Mouse (Mus musculus) midbrain, embryonic 15.5 days (tissue): Measurements from ENCODE around the gene Defb39. TPM values are rescaled to one million over a fixed set of nuclear protein-coding genes. Genes with fewer than 3 reads are reported as not detected.

Experiments
- ATAC-seq: fragments of 200-750 bp; cut with Nextera tagmentation; replicated peaks from 2 replicates; pipeline ENCODE4 v1.8.0; 2017; ENCODE audit warnings: moderate TSS enrichment
- H3K27ac ChIP-seq: fragments of 300-500 bp; sonication (generic); 2 replicates; pipeline ENCODE4 v1.5.1; 2015; ENCODE audit warnings: mild to moderate bottlenecking, inconsistent platforms
- H3K27me3 ChIP-seq: fragments of 300-500 bp; sonication (generic); replicated peaks from 2 replicates; pipeline ENCODE4 v1.6.1; 2015; ENCODE audit warnings: inconsistent platforms
- H3K36me3 ChIP-seq: fragments of 300-500 bp; sonication (generic); replicated peaks from 2 replicates; pipeline ENCODE4 v1.6.1; 2015; ENCODE audit warnings: inconsistent platforms
- H3K4me1 ChIP-seq: fragments of 300-500 bp; sonication (generic); 2 replicates; pipeline ENCODE4 v1.6.1; 2015; ENCODE audit warnings: inconsistent platforms
- H3K4me2 ChIP-seq: fragments of 300-500 bp; sonication (generic); 2 replicates; pipeline ENCODE4 v1.6.1; 2015; ENCODE audit warnings: inconsistent platforms, mild to moderate bottlenecking, moderate library complexity
- H3K4me3 ChIP-seq: fragments of 300-500 bp; sonication (generic); 2 replicates; pipeline ENCODE4 v1.5.1; 2015; ENCODE audit warnings: mild to moderate bottlenecking, inconsistent platforms
- H3K9ac ChIP-seq: fragments of 300-500 bp; sonication (generic); 2 replicates; pipeline ENCODE4 v1.6.1; 2015; ENCODE audit warnings: mild to moderate bottlenecking, inconsistent platforms
- H3K9me3 ChIP-seq: fragments of 300-500 bp; sonication (generic); 2 replicates; pipeline ENCODE4 v1.6.1; 2016; ENCODE audit warnings: inconsistent platforms
- WGBS: fragments of 180-500 bp; shearing (Covaris S2); methylation state at CpG from one replicate; pipeline ENCODE4 v1.1.7; 2015; ENCODE audit warnings: mixed read lengths; 5-methylcytosine and 5-hydroxymethylcytosine counted together
- polyA plus RNA-seq: library from polyadenylated mRNA; unstranded; fragments of >200 nt; fragmentation: Nextera tagmentation; extraction: Ambion mirVana; gene quantifications from 2 replicates; pipeline ENCODE4 v1.2.1, GENCODE M21; 2015

The Defb39 gene
- polyA plus RNA-seq = not detected in 2 replicates

DNA sequence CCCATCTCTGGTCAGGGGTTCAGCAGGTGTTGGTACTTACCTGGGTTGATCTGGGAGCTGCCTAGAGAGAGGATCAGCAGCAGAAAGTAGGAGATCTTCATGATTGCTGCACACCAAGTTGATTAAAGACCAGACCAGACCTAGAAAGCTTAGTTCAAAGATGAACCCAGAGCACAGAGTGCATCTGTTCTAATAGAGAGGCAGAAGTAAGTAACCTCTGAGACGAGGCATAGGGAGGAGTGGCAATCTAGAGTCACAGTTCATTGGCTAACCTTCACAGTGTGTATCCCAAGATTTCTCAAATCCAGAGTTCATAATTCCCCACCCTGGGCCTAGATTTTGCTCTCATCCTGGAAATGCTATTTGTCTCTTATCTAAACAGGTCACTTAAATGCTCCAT lies at the start of gene Defb39:
Gene Defb39, minus strand, starts transcription at position 101 of the 400 bp plus-strand sequence.
- 74% methylated on average over 1 of the region's 1 CpGs for WGBS
- H3K4me1 ChIP-seq = no peaks in the 10 kb centered on the region
- no peak within 1 kb of the TSS for H3K9ac ChIP-seq
- H3K27me3 ChIP-seq = no peaks in the 10 kb centered on the region
- no peak within 1 kb of the TSS for H3K4me3 ChIP-seq
- H3K27ac ChIP-seq = no peak within 1 kb of the TSS
- H3K4me2 ChIP-seq = no peak within 1 kb of the TSS
- no peaks in the 10 kb centered on the region for H3K36me3 ChIP-seq
- no peak for ATAC-seq
- H3K9me3 ChIP-seq = no peaks in the 10 kb centered on the region

DNA sequence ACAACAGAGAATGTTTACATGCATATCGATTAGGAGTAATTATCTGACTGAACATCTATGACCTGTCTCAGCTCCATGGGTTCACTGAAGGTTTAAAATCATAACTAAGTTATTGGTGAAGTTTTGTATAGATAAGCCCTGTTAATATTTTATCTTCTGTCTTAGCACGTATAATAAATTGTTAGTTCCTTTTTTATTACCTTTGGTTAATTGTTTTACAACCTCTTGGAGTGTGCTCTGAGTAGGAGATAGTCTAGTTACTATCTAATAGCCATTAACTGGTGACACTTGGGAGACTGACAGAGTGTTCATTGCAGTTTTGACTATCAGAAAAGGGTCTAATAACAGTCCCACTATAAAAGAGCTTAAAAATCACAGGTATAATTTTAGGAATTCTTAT lies 1.4 kb upstream of the Defb39 start:
- 80% methylated on average over 2 of the region's 2 CpGs for WGBS
- H3K4me2 ChIP-seq = no peak overlapping the region
- H3K36me3 ChIP-seq = no peaks in the 10 kb centered on the region
- H3K27ac ChIP-seq = no peak overlapping the region
- H3K9me3 ChIP-seq = no peaks in the 10 kb centered on the region
- ATAC-seq = no peak
- no peak overlapping the region for H3K4me3 ChIP-seq
- no peaks in the 10 kb centered on the region for H3K4me1 ChIP-seq
- no peak overlapping the region for H3K9ac ChIP-seq
- H3K27me3 ChIP-seq = no peaks in the 10 kb centered on the region

DNA sequence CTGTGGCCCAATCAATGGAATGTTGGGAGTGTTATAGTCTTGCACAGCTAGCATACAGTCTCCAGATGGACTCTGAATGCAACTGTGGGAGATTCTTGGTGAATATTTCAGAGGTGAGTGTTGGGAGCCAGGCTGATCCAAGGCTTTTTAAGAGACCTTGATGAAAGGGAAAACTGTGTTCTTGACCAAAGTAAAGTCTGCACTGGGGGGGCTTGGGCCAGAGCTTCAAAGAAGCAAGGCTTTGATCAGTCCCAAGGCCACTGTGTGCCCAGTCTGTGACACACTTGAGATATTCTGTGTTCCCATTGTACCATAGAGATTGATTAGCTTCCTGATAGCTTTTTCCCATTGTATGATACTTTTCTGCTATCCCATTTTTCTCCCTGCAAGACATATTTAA lies 1.7 kb downstream of the Defb39 start:
- Histone ChIP-seq H3K27ac (no peak overlapping the region), H3K9ac (no peak overlapping the region), H3K27me3 (no peaks in the 10 kb centered on the region), H3K4me3 (no peak overlapping the region), H3K4me2 (no peak overlapping the region), H3K36me3 (no peaks in the 10 kb centered on the region), H3K9me3 (no peaks in the 10 kb centered on the region), H3K4me1 (no peaks in the 10 kb centered on the region)
- no peak for ATAC-seq

- Histone ChIP-seq H3K9ac (no peak overlapping the region), H3K9me3 (no peaks in the 10 kb centered on the region), H3K4me1 (no peaks in the 10 kb centered on the region), H3K27ac (no peak overlapping the region), H3K4me3 (no peak overlapping the region), H3K4me2 (no peak overlapping the region), H3K27me3 (no peaks in the 10 kb centered on the region), H3K36me3 (no peaks in the 10 kb centered on the region)
- ATAC-seq = no peak
- WGBS = 93% methylated on average over 14 of the region's 14 CpGs
Observed at GRCm38 (mm10) chr8:19045242-19045641, 19.4 kb downstream of the Defb39 start.

DNA sequence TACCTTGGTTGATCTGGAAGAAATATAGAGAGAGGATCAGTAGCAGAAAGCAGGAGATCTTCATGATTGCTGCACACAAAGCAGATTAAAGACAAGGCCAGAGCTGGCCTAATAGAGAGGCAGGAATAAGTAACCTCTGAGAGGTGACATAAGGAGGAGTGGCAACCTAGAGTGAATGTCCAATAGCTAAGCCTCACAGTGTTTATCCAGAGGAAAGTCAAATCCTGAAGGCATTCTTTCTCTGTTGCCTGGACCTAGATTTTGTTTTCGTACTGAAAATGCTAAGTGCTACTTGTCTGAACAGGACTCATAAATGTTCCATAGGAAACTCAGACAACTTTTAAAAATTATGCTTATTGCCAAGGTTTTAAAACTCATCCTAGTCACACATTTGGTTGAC lies 38.1 kb downstream of the Defb39 start, which contains the start of gene Defb38:
Gene Defb38, minus strand, starts transcription at position 101 of the 400 bp plus-strand sequence.
- Histone ChIP-seq H3K4me2 (no peak within 1 kb of the TSS), H3K9me3 (no peaks in the 10 kb centered on the region), H3K27me3 (no peaks in the 10 kb centered on the region), H3K9ac (no peak within 1 kb of the TSS), H3K4me3 (no peak within 1 kb of the TSS), H3K4me1 (no peaks in the 10 kb centered on the region), H3K27ac (no peak within 1 kb of the TSS), H3K36me3 (no peaks in the 10 kb centered on the region)
- no peak for ATAC-seq
- WGBS = 85% methylated on average over 1 of the region's 1 CpGs

Other genes starting within 250 kb of the Defb39 start
- not detected in 2 replicates for gene Defb40, start 86.6 kb downstream of the Defb39 start, polyA plus RNA-seq
- not detected in 2 replicates for gene Defb37, start 73.8 kb downstream of the Defb39 start, polyA plus RNA-seq
- gene Defb38, start 38.2 kb downstream of the Defb39 start, polyA plus RNA-seq = not detected in 2 replicates
- gene Defb12, start 50.0 kb upstream of the Defb39 start, polyA plus RNA-seq = not detected in 2 replicates
- gene Defb34, start 58.9 kb upstream of the Defb39 start, polyA plus RNA-seq = not detected in 2 replicates
- gene Gm45826, start 76.0 kb upstream of the Defb39 start, polyA plus RNA-seq = not detected in 2 replicates
- not detected in 2 replicates for gene Defb14, start 129.5 kb upstream of the Defb39 start, polyA plus RNA-seq
- not detected in 2 replicates for gene Defb4, start 133.9 kb upstream of the Defb39 start, polyA plus RNA-seq
- not detected in 2 replicates for gene Defb6, start 160.7 kb upstream of the Defb39 start, polyA plus RNA-seq
- not detected in 2 replicates for gene Defb46, start 175.1 kb upstream of the Defb39 start, polyA plus RNA-seq
- gene Defb5, start 182.8 kb upstream of the Defb39 start, polyA plus RNA-seq = not detected in 2 replicates
- not detected in 2 replicates for gene Defb3, start 228.6 kb upstream of the Defb39 start, polyA plus RNA-seq